In genomic region chr7:100503076-100503475, GRCm38 (mm10) we compare ENCODE assay signal across 13 mouse cellular contexts. TPM values are rescaled to one million over a fixed set of nuclear protein-coding genes. Genes with fewer than 3 reads are reported as not detected.
A peak's percentile ranks its signal among the peaks of the same experiment; 100 is the strongest.
DNase-seq lines count a peak whose midpoint lies in the region; ATAC-seq lines count a peak whose summit lies in the region.
"Had no signal": no experiment of that assay in that cellular context is flagged by ENCODE, and none has a peak within 500 bp of the region (broad histone marks: within the 10 kb centered on the region; RNA-seq: fewer than 3 reads in every experiment).

No protein-coding gene starts in this region.

- WGBS in liver, embryonic 11.5 days = 54% methylated on average over 5 of the region's 5 CpGs
- 30% methylated on average over 5 of the region's 5 CpGs for WGBS in liver, embryonic 16.5 days (ENCODE audit: insufficient replicate concordance)

- H3K4me2 ChIP-seq in liver, embryonic 11.5 days = no peak overlapping the region
- H3K4me2 ChIP-seq in liver, embryonic 16.5 days (ENCODE audit: low read depth, low read length) = no peak overlapping the region
- H3K4me2 ChIP-seq: hindbrain, embryonic 12.5 days; neural tube, embryonic 12.5 days had no signal

- H3K27me3 ChIP-seq in liver, embryonic 11.5 days (replicated peaks; ENCODE audit: control insufficient read depth, insufficient read depth, low read length) = no peaks in the 10 kb centered on the region
- no peaks in the 10 kb centered on the region for H3K27me3 ChIP-seq in liver, embryonic 16.5 days (ENCODE audit: control insufficient read depth, insufficient read depth, low read depth, low read length)
- H3K27me3 ChIP-seq: hindbrain, embryonic 12.5 days; neural tube, embryonic 12.5 days had no signal

- peak; percentile 60 for DNase-seq in liver
- no peak for DNase-seq in liver, embryonic 11.5 days (ENCODE audit: low spot score)
- peak; percentile 30 to 45 for DNase-seq in thymus, postnatal 10 days (ENCODE audit: low spot score in 2 of 2)
- DNase-seq in layer of hippocampus, postnatal 10 days (ENCODE audit: low spot score in 2 of 2) = no peak
- DNase-seq in ovary, postnatal 14 days (ENCODE audit: low spot score) = no peak
- no peak for DNase-seq in gastrocnemius, adult 18-20 months (ENCODE audit: low spot score)
- DNase-seq: kidney, postnatal 14 days had no signal

- H3K9me3 ChIP-seq in liver, embryonic 11.5 days (ENCODE audit: control insufficient read depth, low read length) = no peaks in the 10 kb centered on the region
- no peaks in the 10 kb centered on the region for H3K9me3 ChIP-seq in liver, embryonic 16.5 days (replicated peaks; ENCODE audit: control insufficient read depth, low read length)
- H3K9me3 ChIP-seq: hindbrain, embryonic 12.5 days; neural tube, embryonic 12.5 days had no signal

- no peak for ATAC-seq in liver, embryonic 11.5 days (replicated peaks; ENCODE audit: low FRiP score)
- peak; percentile 42 for ATAC-seq in activated CD4-positive, CD25-positive, alpha-beta regulatory T cell, adult 4 months
- peak; percentile 7 for ATAC-seq in liver, embryonic 16.5 days (ENCODE audit: low read depth)
- ATAC-seq: forebrain, embryonic 14.5 days had no signal

- H3K4me1 ChIP-seq in liver, embryonic 11.5 days (replicated peaks; ENCODE audit: control insufficient read depth, insufficient read depth, low read length) = peaks cover 13% of the 10 kb centered on the region
- H3K4me1 ChIP-seq in liver, embryonic 16.5 days (ENCODE audit: control insufficient read depth, low read depth, low read length) = peaks cover 41% of the 10 kb centered on the region
- H3K4me1 ChIP-seq: hindbrain, embryonic 12.5 days had no signal

- no peak overlapping the region for H3K27ac ChIP-seq in liver, embryonic 11.5 days (ENCODE audit: low read depth, low read length)
- peak overlapping the region; percentile 74 for H3K27ac ChIP-seq in liver, embryonic 16.5 days (ENCODE audit: low read length)
- H3K27ac ChIP-seq: hindbrain, embryonic 12.5 days; neural tube, embryonic 12.5 days had no signal

- no peak overlapping the region for H3K9ac ChIP-seq in liver, embryonic 11.5 days (ENCODE audit: low read depth, low read length)
- H3K9ac ChIP-seq in liver, embryonic 16.5 days (ENCODE audit: low read depth, low read length) = no peak overlapping the region; the same call in 1 of the 2 replicates
- H3K9ac ChIP-seq: hindbrain, embryonic 12.5 days; neural tube, embryonic 12.5 days had no signal

- H3K4me3 ChIP-seq in liver, embryonic 11.5 days (ENCODE audit: low read depth, low read length) = no peak overlapping the region
- no peak overlapping the region for H3K4me3 ChIP-seq in liver, embryonic 16.5 days (ENCODE audit: low read depth, low read length)
- H3K4me3 ChIP-seq: hindbrain, embryonic 12.5 days; neural tube, embryonic 12.5 days had no signal

- H3K36me3 ChIP-seq in liver, embryonic 11.5 days (ENCODE audit: control insufficient read depth, insufficient read depth, low read length) = peaks cover 18% of the 10 kb centered on the region
- H3K36me3 ChIP-seq in liver, embryonic 16.5 days (ENCODE audit: control insufficient read depth, insufficient read depth) = peaks cover 25% of the 10 kb centered on the region

RNA-seq across cellular contexts. Expression of gene Ucp2, which starts 9.9 kb away (rescaled TPM):
- 487 and 491 TPM in 2 replicates for polyA plus RNA-seq in liver, embryonic 11.5 days (2014; fragmentation: Nextera tagmentation; extraction: Ambion mirVana)
- 1,000 to 10,000 TPM; 1,097 to 1,340 TPM for polyA plus RNA-seq in activated CD4-positive, CD25-positive, alpha-beta regulatory T cell, adult 4 months (2017; shearing (Covaris generic))
- polyA plus RNA-seq in liver, embryonic 16.5 days (2015; fragmentation: Nextera tagmentation; extraction: Ambion mirVana) = 722 and 766 TPM in 2 replicates
- total RNA-seq in layer of hippocampus, postnatal 10 days (2021) = 10 to 100 TPM; 58.2 to 66.6 TPM
- 10 to 100 TPM; 16.6 to 17.4 TPM for total RNA-seq in gastrocnemius, adult 18-20 months (2021)

RNA-seq across cellular contexts. Expression of gene Dnajb13, which starts 11.7 kb away (rescaled TPM):
- polyA plus RNA-seq in liver, embryonic 11.5 days (2014; fragmentation: Nextera tagmentation; extraction: Ambion mirVana) = 1.2 and 1.6 TPM in 2 replicates
- 10 to 100 TPM; 10.4 to 17.4 TPM for polyA plus RNA-seq in activated CD4-positive, CD25-positive, alpha-beta regulatory T cell, adult 4 months (2017; shearing (Covaris generic))
- 3.0 and 4.4 TPM in 2 replicates for polyA plus RNA-seq in liver, embryonic 16.5 days (2015; fragmentation: Nextera tagmentation; extraction: Ambion mirVana)
- total RNA-seq in layer of hippocampus, postnatal 10 days (2021) = under 1 TPM; 0.50 to 0.87 TPM
- not detected for total RNA-seq in gastrocnemius, adult 18-20 months (2021)

RNA-seq across cellular contexts. Expression of gene Ucp3, which starts 30.3 kb away (rescaled TPM):
- not detected in 2 replicates for polyA plus RNA-seq in liver, embryonic 11.5 days (2014; fragmentation: Nextera tagmentation; extraction: Ambion mirVana)
- not detected for polyA plus RNA-seq in activated CD4-positive, CD25-positive, alpha-beta regulatory T cell, adult 4 months (2017; shearing (Covaris generic))
- polyA plus RNA-seq in liver, embryonic 16.5 days (2015; fragmentation: Nextera tagmentation; extraction: Ambion mirVana) = 0.05 and 0.08 TPM in 2 replicates
- total RNA-seq in layer of hippocampus, postnatal 10 days (2021) = 1 to 10 TPM in 1 of 2 experiments, under 1 TPM in 1; 0.65 to 1.3 TPM
- total RNA-seq in gastrocnemius, adult 18-20 months (2021) = 100 to 1,000 TPM in 1 of 2 experiments, 10 to 100 TPM in 1; 94.4 to 203 TPM
- polyA plus RNA-seq: C2C12; forebrain, embryonic 14.5 days; hindbrain, embryonic 12.5 days; neural tube, embryonic 12.5 days had no signal

RNA-seq across cellular contexts. Expression of gene Coa4, which starts 33.8 kb away (rescaled TPM):
- polyA plus RNA-seq in liver, embryonic 11.5 days (2014; fragmentation: Nextera tagmentation; extraction: Ambion mirVana) = 26.3 and 27.5 TPM in 2 replicates
- 10 to 100 TPM; 21.2 to 22.6 TPM for polyA plus RNA-seq in activated CD4-positive, CD25-positive, alpha-beta regulatory T cell, adult 4 months (2017; shearing (Covaris generic))
- 10.7 and 13.1 TPM in 2 replicates for polyA plus RNA-seq in liver, embryonic 16.5 days (2015; fragmentation: Nextera tagmentation; extraction: Ambion mirVana)
- 1 to 10 TPM; 5.9 to 6.9 TPM for total RNA-seq in layer of hippocampus, postnatal 10 days (2021)
- total RNA-seq in gastrocnemius, adult 18-20 months (2021) = 10 to 100 TPM; 10.1 to 11.7 TPM

Comparison
In these comparisons a context has a peak if more than half of its experiments do, and no peak if none do; other contexts are left out.
1. DNase-seq: peak in liver (single experiment) and thymus, postnatal 10 days (2 of 2); none in liver, embryonic 11.5 days (single experiment), layer of hippocampus, postnatal 10 days (0 of 2), ovary, postnatal 14 days (single experiment) and gastrocnemius, adult 18-20 months (single experiment).